Mouse (Mus musculus): Measurements from ENCODE around the gene Olfr802. TPM values are rescaled to one million over a fixed set of nuclear protein-coding genes. Genes with fewer than 3 reads are reported as not detected.

Olfr802 gene
- polyA plus RNA-seq, 1 experiment from 2014 or later = not detected

Small RNAs within 50 kb of the gene (microRNA-seq; reads per million reads assigned to microRNA genes)
- not detected for gene Gm24485

Other genes with a start within 250 kb of the Olfr802 start
- not detected in 2 replicates for gene Olfr787, start 226.3 kb downstream of the Olfr802 start, polyA plus RNA-seq (2014; fragmentation: Nextera tagmentation; extraction: Ambion mirVana)
- gene Olfr788, start 217.2 kb downstream of the Olfr802 start, polyA plus RNA-seq (2014; fragmentation: Nextera tagmentation; extraction: Ambion mirVana) = not detected in 2 replicates
- gene Olfr789, start 203.4 kb downstream of the Olfr802 start, polyA plus RNA-seq (2014; fragmentation: Nextera tagmentation; extraction: Ambion mirVana) = not detected in 2 replicates
- gene Olfr790, start 189.7 kb downstream of the Olfr802 start, polyA plus RNA-seq (2014; fragmentation: Nextera tagmentation; extraction: Ambion mirVana) = not detected in 2 replicates
- gene Olfr791, start 166.4 kb downstream of the Olfr802 start, polyA plus RNA-seq (2014; fragmentation: Nextera tagmentation; extraction: Ambion mirVana) = not detected in 2 replicates
- not detected in 2 replicates for gene Olfr792, start 149.0 kb downstream of the Olfr802 start, polyA plus RNA-seq (2014; fragmentation: Nextera tagmentation; extraction: Ambion mirVana)
- gene Olfr794, start 120.5 kb downstream of the Olfr802 start, polyA plus RNA-seq (2014; fragmentation: Nextera tagmentation; extraction: Ambion mirVana) = not detected in 2 replicates
- not detected in 2 replicates for gene Olfr796, start 75.6 kb downstream of the Olfr802 start, polyA plus RNA-seq (2014; fragmentation: Nextera tagmentation; extraction: Ambion mirVana)
- not detected in 2 replicates for gene Olfr798, start 60.2 kb downstream of the Olfr802 start, polyA plus RNA-seq (2014; fragmentation: Nextera tagmentation; extraction: Ambion mirVana)
- not detected in 2 replicates for gene Olfr799, start 50.7 kb downstream of the Olfr802 start, polyA plus RNA-seq (2014; fragmentation: Nextera tagmentation; extraction: Ambion mirVana)
- not detected in 2 replicates for gene Olfr800, start 30.5 kb downstream of the Olfr802 start, polyA plus RNA-seq (2014; fragmentation: Nextera tagmentation; extraction: Ambion mirVana)
- gene Olfr801, start 14.3 kb downstream of the Olfr802 start, polyA plus RNA-seq (2014; fragmentation: Nextera tagmentation; extraction: Ambion mirVana) = not detected in 2 replicates
- not detected in 2 replicates for gene Olfr803, start 6.1 kb upstream of the Olfr802 start, polyA plus RNA-seq (2014; fragmentation: Nextera tagmentation; extraction: Ambion mirVana)
- not detected in 2 replicates for gene Olfr804, start 15.0 kb upstream of the Olfr802 start, polyA plus RNA-seq (2014; fragmentation: Nextera tagmentation; extraction: Ambion mirVana)
- gene Olfr805, start 41.2 kb upstream of the Olfr802 start, polyA plus RNA-seq (2014; fragmentation: Nextera tagmentation; extraction: Ambion mirVana) = not detected in 2 replicates
- not detected in 2 replicates for gene Olfr806, start 53.8 kb upstream of the Olfr802 start, polyA plus RNA-seq (2014; fragmentation: Nextera tagmentation; extraction: Ambion mirVana)
- gene Olfr807, start 69.6 kb upstream of the Olfr802 start, polyA plus RNA-seq (2014; fragmentation: Nextera tagmentation; extraction: Ambion mirVana) = not detected in 2 replicates
- not detected in 2 replicates for gene Olfr808, start 77.3 kb upstream of the Olfr802 start, polyA plus RNA-seq (2014; fragmentation: Nextera tagmentation; extraction: Ambion mirVana)
- gene Olfr809, start 86.5 kb upstream of the Olfr802 start, polyA plus RNA-seq (2014; fragmentation: Nextera tagmentation; extraction: Ambion mirVana) = not detected in 2 replicates
- gene Olfr810, start 106.7 kb upstream of the Olfr802 start, polyA plus RNA-seq (2014; fragmentation: Nextera tagmentation; extraction: Ambion mirVana) = not detected in 2 replicates
- gene Olfr811, start 116.2 kb upstream of the Olfr802 start, polyA plus RNA-seq (2014; fragmentation: Nextera tagmentation; extraction: Ambion mirVana) = not detected in 2 replicates
- not detected in 2 replicates for gene Olfr812, start 157.9 kb upstream of the Olfr802 start, polyA plus RNA-seq (2014; fragmentation: Nextera tagmentation; extraction: Ambion mirVana)
- not detected in 2 replicates for gene Olfr813, start 167.2 kb upstream of the Olfr802 start, polyA plus RNA-seq (2014; fragmentation: Nextera tagmentation; extraction: Ambion mirVana)
- gene Olfr814, start 191.7 kb upstream of the Olfr802 start, polyA plus RNA-seq (2014; fragmentation: Nextera tagmentation; extraction: Ambion mirVana) = not detected in 2 replicates
- not detected in 2 replicates for gene Olfr815, start 217.7 kb upstream of the Olfr802 start, polyA plus RNA-seq (2014; fragmentation: Nextera tagmentation; extraction: Ambion mirVana)
- not detected in 2 replicates for gene Olfr816, start 227.4 kb upstream of the Olfr802 start, polyA plus RNA-seq (2014; fragmentation: Nextera tagmentation; extraction: Ambion mirVana)

All from forebrain, embryonic 14.5 days (tissue).